Mouse (Mus musculus) gastrocnemius, postnatal 25 days (tissue): ENCODE measurements at regions not wholly inside any gene's neighbourhood (a gene's known extent, or its start where the extent isn't known, plus 50 kb on each side); places are given as distances from the start of the nearest gene placed in this dataset.
A peak's percentile ranks its signal among the peaks of the same experiment; 100 is the strongest.
"Not testable (repeated sequence)": the region's sequence is repeated elsewhere in the genome, so short reads cannot be mapped to it uniquely, and the experiment has no call there.

ENCODE experiments used
- DNase-seq: peaks from one replicate; pipeline ENCODE4 v3.0.0; 2022

- DNase-seq, result no peak
Measured at GRCm38 (mm10) chr12:106308956-106309610, 299.1 kb downstream of the Vrk1 start.

GRCm38 (mm10) chr12:106310171-106310570 is 300.1 kb downstream of the Vrk1 start:
- DNase-seq, result no peak

GRCm38 (mm10) chr12:106310585-106311319 is 300.7 kb downstream of the Vrk1 start:
- DNase-seq, result peak; percentile 27

GRCm38 (mm10) chr12:106311320-106311825 is 301.3 kb downstream of the Vrk1 start:
- no peak for DNase-seq

- DNase-seq, result no peak
Measured at GRCm38 (mm10) chr12:106311831-106312600, 302.0 kb downstream of the Vrk1 start.

GRCm38 (mm10) chr12:106317738-106318137 is 307.7 kb downstream of the Vrk1 start:
- no peak for DNase-seq

- no peak for DNase-seq
Measured at GRCm38 (mm10) chr12:106321511-106321910, 311.5 kb downstream of the Vrk1 start.

GRCm38 (mm10) chr12:106326611-106327010 is 316.6 kb downstream of the Vrk1 start:
- DNase-seq, result no peak

- no peak for DNase-seq
Measured at GRCm38 (mm10) chr12:106327351-106327750, 317.3 kb downstream of the Vrk1 start.

GRCm38 (mm10) chr12:106357867-106358266 is 347.8 kb downstream of the Vrk1 start:
- no peak for DNase-seq

- DNase-seq, result not testable (repeated sequence)
Measured at GRCm38 (mm10) chr12:106361646-106362045, 351.6 kb downstream of the Vrk1 start.

GRCm38 (mm10) chr12:106374840-106375375 is 364.9 kb downstream of the Vrk1 start:
- no peak for DNase-seq

GRCm38 (mm10) chr12:106375886-106376285 is 365.9 kb downstream of the Vrk1 start:
- no peak for DNase-seq

- DNase-seq, result no peak
Measured at GRCm38 (mm10) chr12:106376783-106377182, 366.8 kb downstream of the Vrk1 start.

- DNase-seq, result no peak
Measured at GRCm38 (mm10) chr12:106377281-106377680, 367.3 kb downstream of the Vrk1 start.

- DNase-seq, result no peak
Measured at GRCm38 (mm10) chr12:106377761-106378160, 367.7 kb downstream of the Vrk1 start.

- DNase-seq, result no peak
Measured at GRCm38 (mm10) chr12:106378303-106379075, 368.5 kb downstream of the Vrk1 start.

GRCm38 (mm10) chr12:106379151-106379594 is 369.1 kb downstream of the Vrk1 start:
- DNase-seq, result no peak

- no peak for DNase-seq
Measured at GRCm38 (mm10) chr12:106379779-106380178, 369.8 kb downstream of the Vrk1 start.

GRCm38 (mm10) chr12:106381821-106382220 is 371.8 kb downstream of the Vrk1 start:
- no peak for DNase-seq

- no peak for DNase-seq
Measured at GRCm38 (mm10) chr12:106389214-106389613, 379.2 kb downstream of the Vrk1 start.

GRCm38 (mm10) chr12:106392316-106392715 is 382.3 kb downstream of the Vrk1 start:
- DNase-seq, result no peak
